ENCODE assay signal across 8 mouse cellular contexts in the genomic region with DNA sequence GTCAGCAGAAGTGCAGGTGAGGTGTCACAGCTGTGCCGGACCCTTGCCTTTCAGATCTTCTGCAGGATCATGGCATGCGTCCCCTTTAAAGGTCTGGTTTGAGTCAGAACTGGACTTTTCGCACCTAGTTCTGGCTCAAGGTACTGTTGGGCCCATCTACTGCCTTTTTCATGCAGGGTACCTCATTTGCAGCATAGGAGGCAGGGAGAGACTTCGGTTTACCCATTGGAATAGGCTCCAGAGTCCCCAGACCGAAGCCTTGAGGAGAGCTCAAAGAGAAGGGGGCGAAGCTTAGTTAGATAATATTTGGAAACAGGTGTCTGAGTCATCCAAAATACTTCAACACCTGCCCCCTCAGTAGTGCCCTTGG. TPM values are rescaled to one million over a fixed set of nuclear protein-coding genes. Genes with fewer than 3 reads are reported as not detected.
A peak's percentile ranks its signal among the peaks of the same experiment; 100 is the strongest.
DNase-seq lines count a peak whose midpoint lies in the region; ATAC-seq and TF ChIP-seq lines count a peak whose summit lies in the region.

No protein-coding gene starts in this region.

- ATAC-seq in embryonic facial prominence, embryonic 14.5 days (ENCODE audit: low read depth), result peak; percentile 45
- peak; percentile 62; the same call in 1 of the 2 replicates for ATAC-seq in intestine, embryonic 15.5 days
- no peak for ATAC-seq in neural tube, embryonic 12.5 days (ENCODE audit: low FRiP score, low read depth)

- 19% methylated on average over 6 of the region's 6 CpGs for WGBS in lung, adult 2 months
- 24% methylated on average over 6 of the region's 6 CpGs for WGBS in embryonic facial prominence, embryonic 14.5 days
- 19% methylated on average over 6 of the region's 6 CpGs for WGBS in intestine, embryonic 15.5 days
- 23% methylated on average over 6 of the region's 6 CpGs for WGBS in neural tube, embryonic 12.5 days

- no peaks in the 10 kb centered on the region for H3K9me3 ChIP-seq in embryonic facial prominence, embryonic 14.5 days (ENCODE audit: control insufficient read depth, low read length)
- H3K9me3 ChIP-seq in intestine, embryonic 15.5 days, result no peaks in the 10 kb centered on the region
- no peaks in the 10 kb centered on the region for H3K9me3 ChIP-seq in neural tube, embryonic 12.5 days

- peak overlapping the region; percentile 39; the same call in 1 of the 2 replicates for H3K27ac ChIP-seq in embryonic facial prominence, embryonic 14.5 days (replicated peaks; ENCODE audit: low read depth, low read length)
- H3K27ac ChIP-seq in intestine, embryonic 15.5 days, result 0 out of 2 replicates have a peak overlapping the region, but pooled peaks have one; percentile 48
- no peak overlapping the region for H3K27ac ChIP-seq in neural tube, embryonic 12.5 days

- H3K36me3 ChIP-seq in embryonic facial prominence, embryonic 14.5 days (ENCODE audit: control insufficient read depth, insufficient read depth, low read length), result no peaks in the 10 kb centered on the region
- H3K36me3 ChIP-seq in intestine, embryonic 15.5 days, result no peaks in the 10 kb centered on the region
- no peaks in the 10 kb centered on the region for H3K36me3 ChIP-seq in neural tube, embryonic 12.5 days

- intact Hi-C loops in left cerebral cortex, postnatal 4 days (cut with DNase I), result loop anchor here (10.0 kb wide), 1 partner anchor 59 kb away; the partner anchor contains the start of genes Nrgn and Siae

- no peaks in the 10 kb centered on the region for H3K27me3 ChIP-seq in embryonic facial prominence, embryonic 14.5 days (replicated peaks; ENCODE audit: control insufficient read depth, insufficient read depth, low read length)
- no peaks in the 10 kb centered on the region for H3K27me3 ChIP-seq in intestine, embryonic 15.5 days (replicated peaks)
- H3K27me3 ChIP-seq in neural tube, embryonic 12.5 days (replicated peaks), result no peaks in the 10 kb centered on the region

- H3K4me1 ChIP-seq in lung, adult 2 months (ENCODE audit: control insufficient read depth, insufficient read depth, low read length), result 0 out of 2 replicates have a peak, but pooled peaks cover 2% of the 10 kb centered on the region
- peaks cover 3% of the 10 kb centered on the region for H3K4me1 ChIP-seq in embryonic facial prominence, embryonic 14.5 days (ENCODE audit: control insufficient read depth, insufficient read depth, low read length)
- peaks cover 6% of the 10 kb centered on the region; the same call in 1 of the 2 replicates for H3K4me1 ChIP-seq in intestine, embryonic 15.5 days (replicated peaks)
- H3K4me1 ChIP-seq in neural tube, embryonic 12.5 days, result peaks cover 5% of the 10 kb centered on the region

- peak overlapping the region; percentile 56 for H3K4me2 ChIP-seq in embryonic facial prominence, embryonic 14.5 days (ENCODE audit: low read depth, low read length)
- peak overlapping the region; percentile 79 for H3K4me2 ChIP-seq in intestine, embryonic 15.5 days (replicated peaks)
- peak overlapping the region; percentile 72 for H3K4me2 ChIP-seq in neural tube, embryonic 12.5 days (replicated peaks)

- no peak for TF ChIP-seq POLR2A in lung, adult 2 months (IDR thresholded peaks at IDR 0.05; ENCODE audit: borderline replicate concordance, extremely low read depth, low read depth, low read length)

- TF ChIP-seq CTCF in lung, adult 2 months (IDR thresholded peaks at IDR 0.05; ENCODE audit: insufficient read depth, low read length), result no peak

- peak overlapping the region; percentile 73 for H3K4me3 ChIP-seq in lung, adult 2 months (replicated peaks; ENCODE audit: extremely low read depth, low read depth, low read length)
- H3K4me3 ChIP-seq in embryonic facial prominence, embryonic 14.5 days (ENCODE audit: low read depth, low read length), result peak overlapping the region; percentile 58
- H3K4me3 ChIP-seq in intestine, embryonic 15.5 days (replicated peaks), result peak overlapping the region; percentile 66
- peak overlapping the region; percentile 56 for H3K4me3 ChIP-seq in neural tube, embryonic 12.5 days

- no peak for DNase-seq in lung, adult 2 months
- no peak for DNase-seq in lung, postnatal 36 days
- no peak for DNase-seq in embryonic facial prominence, embryonic 14.5 days (ENCODE audit: low spot score)
- DNase-seq in adipocyte (ENCODE audit: low spot score), result no peak
- DNase-seq in embryo, embryonic 9.5 days (ENCODE audit: extremely low spot score), result no peak
- DNase-seq in left cerebral cortex, postnatal 4 days, result no peak

- H3K9ac ChIP-seq in embryonic facial prominence, embryonic 14.5 days (ENCODE audit: low read depth, low read length), result peak overlapping the region; percentile 80
- peak overlapping the region; percentile 52 for H3K9ac ChIP-seq in intestine, embryonic 15.5 days
- H3K9ac ChIP-seq in neural tube, embryonic 12.5 days, result peak overlapping the region; percentile 79

RNA-seq across cellular contexts. Expression of gene Spa17, which starts 0.4 kb away (rescaled TPM):
- 2.6 and 3.1 TPM in 2 replicates for polyA plus RNA-seq in lung, adult 2 months (2012; rRNA removed)
- 6.9 and 10.2 TPM in 2 replicates for polyA plus RNA-seq in embryonic facial prominence, embryonic 14.5 days (2014; fragmentation: Nextera tagmentation; extraction: Ambion mirVana)
- polyA plus RNA-seq in intestine, embryonic 15.5 days (2015; fragmentation: Nextera tagmentation; extraction: Ambion mirVana), result 3.7 and 3.8 TPM in 2 replicates
- 14.0 and 17.0 TPM in 2 replicates for polyA plus RNA-seq in neural tube, embryonic 12.5 days (2016; fragmentation: Nextera tagmentation; extraction: Ambion mirVana)
- total RNA-seq in left cerebral cortex, postnatal 4 days (2021), result 1 to 10 TPM; 1.3 to 1.6 TPM

RNA-seq across cellular contexts. Expression of gene Tbrg1, which starts 43.2 kb away (rescaled TPM):
- 32.7 and 44.5 TPM in 2 replicates for polyA plus RNA-seq in lung, adult 2 months (2012; rRNA removed)
- polyA plus RNA-seq in embryonic facial prominence, embryonic 14.5 days (2014; fragmentation: Nextera tagmentation; extraction: Ambion mirVana), result 197 and 214 TPM in 2 replicates
- 162 and 171 TPM in 2 replicates for polyA plus RNA-seq in intestine, embryonic 15.5 days (2015; fragmentation: Nextera tagmentation; extraction: Ambion mirVana)
- 114 and 115 TPM in 2 replicates for polyA plus RNA-seq in neural tube, embryonic 12.5 days (2016; fragmentation: Nextera tagmentation; extraction: Ambion mirVana)
- 10 to 100 TPM; 57.0 to 60.5 TPM for total RNA-seq in left cerebral cortex, postnatal 4 days (2021)

RNA-seq across cellular contexts. Expression of gene Panx3, which starts 55.1 kb away (rescaled TPM):
- polyA plus RNA-seq in lung, adult 2 months (2012; rRNA removed), result not detected in 2 replicates
- 39.9 and 57.4 TPM in 2 replicates for polyA plus RNA-seq in embryonic facial prominence, embryonic 14.5 days (2014; fragmentation: Nextera tagmentation; extraction: Ambion mirVana)
- not detected in 2 replicates for polyA plus RNA-seq in intestine, embryonic 15.5 days (2015; fragmentation: Nextera tagmentation; extraction: Ambion mirVana)
- not detected in 2 replicates for polyA plus RNA-seq in neural tube, embryonic 12.5 days (2016; fragmentation: Nextera tagmentation; extraction: Ambion mirVana)
- not detected for total RNA-seq in left cerebral cortex, postnatal 4 days (2021)

RNA-seq across cellular contexts. Expression of gene Siae, which starts 58.4 kb away (rescaled TPM):
- 6.2 and 9.3 TPM in 2 replicates for polyA plus RNA-seq in lung, adult 2 months (2012; rRNA removed)
- polyA plus RNA-seq in embryonic facial prominence, embryonic 14.5 days (2014; fragmentation: Nextera tagmentation; extraction: Ambion mirVana), result 13.4 and 13.9 TPM in 2 replicates
- 13.9 and 14.5 TPM in 2 replicates for polyA plus RNA-seq in intestine, embryonic 15.5 days (2015; fragmentation: Nextera tagmentation; extraction: Ambion mirVana)
- polyA plus RNA-seq in neural tube, embryonic 12.5 days (2016; fragmentation: Nextera tagmentation; extraction: Ambion mirVana), result 8.8 and 10.5 TPM in 2 replicates
- 10 to 100 TPM; 10.5 to 11.1 TPM for total RNA-seq in left cerebral cortex, postnatal 4 days (2021)

Comparison
In these comparisons a context has a peak if more than half of its experiments do, and no peak if none do; other contexts are left out.
1. RNA of gene Panx3, which starts 55.1 kb away (polyA plus RNA-seq): 39.9 to 57.4 TPM in embryonic facial prominence, embryonic 14.5 days; not detected in lung, adult 2 months, not detected in intestine, embryonic 15.5 days and not detected in neural tube, embryonic 12.5 days; every median in the first group is over 10 times any median in the second.
2. Peak in every context shown above with its lines, with median percentiles within 50 percentile points of each other: H3K4me3 ChIP-seq, H3K4me2 ChIP-seq and H3K9ac ChIP-seq.